Mouse (Mus musculus) c-Kit-negative CD71-positive TER-119-positive erythroid progenitor cells, embryonic 14.5 days (primary cell): ENCODE data around the gene Arhgap15.

Experiments used
- DNase-seq: peaks from one replicate; pipeline ENCODE4 v3.0.0-alpha.2; 2013; ENCODE audit warnings: low read depth, low spot score

Gene Arhgap15

GRCm38 (mm10) chr2:44353594-44353993 is 605.0 kb downstream of the Arhgap15 start:
- no peak for DNase-seq

GRCm38 (mm10) chr2:44354786-44355185 is 606.2 kb downstream of the Arhgap15 start:
- DNase-seq = no peak

- no peak for DNase-seq
These were observed 606.7 kb downstream of the Arhgap15 start for GRCm38 (mm10) chr2:44355316-44355715.

- DNase-seq = no peak
These were observed 607.7 kb downstream of the Arhgap15 start for GRCm38 (mm10) chr2:44356248-44356886.

- no peak for DNase-seq
These were observed 608.2 kb downstream of the Arhgap15 start for GRCm38 (mm10) chr2:44356887-44357251.

- DNase-seq = no peak
These were observed 631.6 kb downstream of the Arhgap15 start for GRCm38 (mm10) chr2:44380225-44380624.

GRCm38 (mm10) chr2:44384541-44384940 is 635.9 kb downstream of the Arhgap15 start:
- no peak for DNase-seq

- DNase-seq = no peak
These were observed 640.9 kb downstream of the Arhgap15 start for GRCm38 (mm10) chr2:44389556-44389955.

- no peak for DNase-seq
These were observed 645.2 kb downstream of the Arhgap15 start for GRCm38 (mm10) chr2:44393789-44394188.

- DNase-seq = no peak
These were observed 646.4 kb downstream of the Arhgap15 start for GRCm38 (mm10) chr2:44394956-44395501.

- no peak for DNase-seq
These were observed 647.0 kb downstream of the Arhgap15 start for GRCm38 (mm10) chr2:44395577-44395976.

- DNase-seq = no peak
These were observed 648.6 kb downstream of the Arhgap15 start for GRCm38 (mm10) chr2:44397209-44397608.

- no peak for DNase-seq
These were observed 649.2 kb downstream of the Arhgap15 start for GRCm38 (mm10) chr2:44397735-44398337.

GRCm38 (mm10) chr2:44399191-44399926 is 650.7 kb downstream of the Arhgap15 start:
- DNase-seq = no peak

- DNase-seq = no peak
These were observed 653.2 kb downstream of the Arhgap15 start for GRCm38 (mm10) chr2:44401704-44402422.

- DNase-seq = no peak
These were observed 663.0 kb downstream of the Arhgap15 start for GRCm38 (mm10) chr2:44411660-44412059.

GRCm38 (mm10) chr2:44416331-44416730 is 667.7 kb downstream of the Arhgap15 start:
- no peak for DNase-seq

GRCm38 (mm10) chr2:44419547-44420225 is 671.1 kb downstream of the Arhgap15 start:
- DNase-seq = no peak

GRCm38 (mm10) chr2:44430521-44430920 is 681.9 kb downstream of the Arhgap15 start:
- DNase-seq = no peak

GRCm38 (mm10) chr2:44436652-44437051 is 688.0 kb downstream of the Arhgap15 start:
- DNase-seq = no peak

GRCm38 (mm10) chr2:44437496-44438057 is 689.0 kb downstream of the Arhgap15 start:
- DNase-seq = no peak
